Mouse (Mus musculus) inflammation-experienced regulatory T-cells, adult 6 months (primary cell): ENCODE results near the gene Nrg4. TPM values are rescaled to one million over a fixed set of nuclear protein-coding genes. Genes with fewer than 3 reads are reported as not detected.

ENCODE experiments used
- ATAC-seq: one replicate; pipeline ENCODE4 v1.8.0; 2017
- polyA plus RNA-seq, 3 experiments: library from polyadenylated mRNA; unstranded; fragments of 100-300 nt; shearing (Covaris generic); gene quantifications; one replicate each; pipeline ENCODE4 v1.2.1; 2017

Gene Nrg4
- polyA plus RNA-seq, result 1 to 10 TPM; 2.8 to 6.7 (median 4.7) TPM

DNA sequence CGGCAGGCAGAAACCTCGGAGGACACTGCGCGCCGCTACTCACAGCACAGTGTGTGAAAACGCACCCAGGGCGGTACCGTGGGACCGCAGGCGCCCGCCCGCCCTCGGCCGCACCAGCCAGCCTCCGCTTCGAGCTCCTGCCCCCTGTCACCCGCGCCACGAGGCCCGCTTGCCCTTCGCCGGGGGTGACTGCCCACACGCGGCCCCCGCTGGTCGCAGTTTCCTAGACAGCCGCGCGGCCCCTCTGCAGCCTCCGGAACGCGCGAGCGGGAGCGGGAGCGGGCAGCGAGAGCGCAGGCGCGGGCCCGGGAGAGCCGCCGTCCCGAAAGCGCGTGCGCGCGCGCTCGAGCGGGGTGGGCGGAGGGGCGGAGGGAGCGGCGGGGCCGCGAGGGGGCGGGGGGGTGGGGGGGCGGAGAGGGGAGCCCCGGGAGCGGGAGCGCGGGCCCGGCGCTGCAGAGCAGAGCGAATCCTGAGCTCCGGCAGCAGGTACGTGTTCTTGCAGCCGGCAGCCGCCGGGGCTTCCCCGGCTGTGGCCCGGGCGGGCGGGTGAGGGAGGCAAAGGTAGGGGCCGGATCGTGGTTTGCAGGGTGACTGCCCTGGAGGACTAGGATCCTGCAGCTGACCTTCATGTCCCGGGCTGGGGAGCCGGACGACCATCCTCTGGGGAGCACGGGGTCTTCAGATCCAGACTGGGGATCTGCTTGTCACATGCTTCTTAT is at the start of gene Nrg4, which contains the start of gene Tmem266:
Nrg4 (minus strand) TSS at position 330 of the 719 bp plus-strand sequence.
Tmem266 (plus strand) TSS at position 399 of the 719 bp plus-strand sequence.
- ATAC-seq, result peak; percentile 56

DNA sequence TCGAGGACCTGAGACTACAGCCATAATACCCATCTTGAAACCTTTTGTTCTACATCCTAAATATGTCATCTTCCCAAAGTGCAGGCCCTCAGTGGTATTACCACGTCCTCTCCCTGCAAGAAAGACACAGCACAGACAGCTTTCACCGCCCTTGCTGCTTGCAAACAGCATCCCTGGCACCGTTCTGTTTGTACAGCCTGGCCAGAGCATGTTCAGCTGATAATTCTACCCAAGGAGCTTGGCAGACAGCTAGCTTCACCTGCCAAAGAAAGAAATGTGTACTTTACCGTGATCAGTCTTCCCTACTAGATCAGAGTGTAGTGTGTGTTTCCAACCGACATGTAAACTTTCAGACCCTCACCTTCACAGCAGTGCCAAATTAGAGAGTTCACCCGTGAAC is 45.3 kb upstream of the Nrg4 start:
- no peak for ATAC-seq

DNA sequence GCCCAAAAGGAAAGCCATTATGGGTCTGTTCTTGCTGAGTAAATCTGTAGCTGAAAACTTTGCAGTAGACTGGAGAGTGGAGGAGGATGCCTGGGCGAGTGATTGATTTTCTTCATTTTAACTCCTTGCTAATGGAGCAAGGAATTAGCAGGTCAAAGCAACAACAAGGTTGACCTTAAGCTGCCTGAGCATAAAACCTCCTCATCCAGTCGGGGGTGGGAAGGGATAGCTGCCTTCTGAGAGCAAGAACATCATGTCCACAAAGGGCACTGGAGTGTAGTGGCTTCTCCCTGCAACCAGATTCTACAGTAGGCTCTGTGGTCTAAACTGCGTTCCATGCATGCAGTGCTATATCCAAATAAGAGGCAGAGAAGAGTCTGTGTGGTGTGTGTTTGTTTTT is 41.4 kb upstream of the Nrg4 start:
- no peak for ATAC-seq

DNA sequence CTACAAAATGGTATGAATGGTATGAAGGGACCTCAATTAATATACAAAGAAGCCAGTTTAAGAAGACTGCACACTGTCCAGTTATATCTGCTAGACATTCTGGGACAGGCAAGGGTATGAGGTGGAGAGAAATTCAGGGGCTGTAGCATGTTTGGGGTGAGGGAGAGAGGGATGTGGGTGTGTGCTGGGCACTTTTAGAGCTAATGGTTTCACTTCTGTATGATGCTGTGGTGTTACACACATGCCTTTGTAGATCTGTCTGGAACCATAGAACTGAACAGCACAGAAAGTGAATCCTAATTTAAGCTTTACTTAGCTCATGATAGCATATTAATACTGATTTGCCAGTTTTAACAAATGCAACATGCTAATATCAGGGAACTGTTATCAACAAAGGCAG is 37.1 kb upstream of the Nrg4 start:
- no peak for ATAC-seq

DNA sequence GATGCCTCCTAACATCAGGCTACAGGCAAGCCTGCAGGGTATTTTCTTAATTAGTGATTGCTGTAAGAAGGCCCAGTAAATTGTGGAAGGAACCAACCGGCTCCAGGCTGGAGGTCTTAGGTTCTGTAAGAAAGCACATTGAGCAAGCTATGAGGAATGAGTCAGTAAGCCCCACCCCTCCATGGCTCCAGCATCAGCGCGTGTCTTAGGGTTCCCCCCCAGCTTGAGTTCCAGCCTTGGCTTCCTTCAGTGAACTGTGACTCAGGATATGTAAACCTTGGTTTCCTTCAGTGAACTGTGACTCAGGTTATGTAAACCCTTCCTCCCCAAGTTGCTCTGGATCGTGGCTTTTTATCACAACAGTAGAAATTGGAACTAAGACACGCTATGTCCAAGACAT is 35.3 kb upstream of the Nrg4 start:
- no peak for ATAC-seq

DNA sequence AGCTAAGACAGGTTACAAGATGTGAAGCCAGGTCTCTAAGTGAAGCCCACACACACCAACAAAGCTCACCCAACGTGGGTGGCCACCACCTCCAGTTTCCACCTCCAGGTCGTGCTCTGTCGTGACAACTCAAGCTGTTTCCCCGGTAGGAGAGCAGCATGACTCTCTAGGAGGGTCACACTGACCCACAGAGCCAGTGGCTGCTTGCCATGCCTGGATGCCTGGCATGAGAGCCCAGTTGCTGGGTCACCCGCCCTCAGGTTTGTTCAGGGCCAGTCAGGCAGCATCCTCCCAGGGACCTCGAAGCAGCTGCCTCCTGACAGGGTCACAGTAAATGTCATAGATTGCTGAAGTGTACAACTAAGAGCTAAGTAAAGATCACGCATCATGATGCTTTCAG is 34.2 kb upstream of the Nrg4 start:
- no peak for ATAC-seq

DNA sequence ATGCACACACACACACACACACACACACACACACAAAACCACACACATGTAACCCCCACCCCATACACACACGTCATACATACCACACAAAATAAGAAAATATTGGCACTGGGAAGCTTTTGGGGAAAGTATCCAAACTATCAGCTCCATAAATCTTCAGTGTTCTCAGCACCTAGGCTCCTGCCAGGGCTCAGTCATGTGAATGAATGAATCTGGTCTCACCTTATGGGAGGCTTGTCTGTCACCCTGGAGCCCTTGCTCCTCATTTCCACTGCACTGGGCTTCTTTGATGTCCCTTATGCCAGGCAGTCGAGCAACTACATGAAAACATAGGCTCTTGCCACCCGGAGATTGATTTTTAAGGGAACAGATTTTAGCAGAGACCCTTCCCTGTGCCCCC is 33.7 kb upstream of the Nrg4 start:
- no peak for ATAC-seq

DNA sequence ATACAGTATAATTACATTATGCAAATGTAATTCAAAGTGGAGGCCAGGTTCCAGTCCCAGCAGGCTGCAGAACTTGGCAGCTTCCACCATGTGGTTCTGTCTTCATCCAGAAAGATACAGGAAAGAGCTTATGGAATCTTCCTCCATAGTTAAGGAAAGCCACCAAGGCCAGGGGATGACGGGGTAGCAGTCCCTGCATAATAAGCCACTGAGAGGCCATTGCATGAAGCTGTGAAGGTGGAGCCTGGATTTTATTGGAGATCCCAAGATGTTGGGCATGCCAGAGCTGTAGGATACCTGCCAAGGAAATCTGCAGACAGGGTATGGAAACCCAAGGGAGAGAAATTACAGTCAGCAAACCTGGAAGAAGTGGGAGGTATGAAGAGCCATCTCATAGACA is 30.5 kb upstream of the Nrg4 start:
- no peak for ATAC-seq

DNA sequence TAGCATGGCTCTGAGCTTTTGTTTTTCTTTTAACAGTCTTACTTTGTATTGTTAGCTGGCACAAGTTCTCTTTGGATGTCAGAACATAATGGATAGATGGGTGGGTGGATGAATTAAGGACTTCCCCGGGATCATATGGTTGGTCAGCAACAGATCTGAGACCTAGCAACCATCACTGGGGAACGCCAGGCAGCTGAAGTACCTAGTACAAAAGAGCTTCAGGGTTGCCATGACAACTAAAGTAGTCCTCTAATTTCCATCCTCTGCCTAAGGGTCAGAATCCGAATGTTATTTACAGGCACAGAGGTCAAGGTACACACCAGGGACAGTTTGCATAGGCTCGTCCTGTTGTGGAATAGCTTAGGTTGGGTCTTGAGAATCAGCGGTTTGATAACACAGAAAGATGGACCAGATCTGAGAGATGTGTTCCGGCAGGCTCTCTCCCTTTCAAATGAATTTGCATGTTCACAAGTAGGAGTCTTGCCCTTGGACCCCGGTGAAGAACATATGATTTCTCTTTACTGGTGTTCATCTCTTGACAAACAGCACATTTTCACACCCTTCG is 28.7 kb upstream of the Nrg4 start:
- ATAC-seq, result no peak

DNA sequence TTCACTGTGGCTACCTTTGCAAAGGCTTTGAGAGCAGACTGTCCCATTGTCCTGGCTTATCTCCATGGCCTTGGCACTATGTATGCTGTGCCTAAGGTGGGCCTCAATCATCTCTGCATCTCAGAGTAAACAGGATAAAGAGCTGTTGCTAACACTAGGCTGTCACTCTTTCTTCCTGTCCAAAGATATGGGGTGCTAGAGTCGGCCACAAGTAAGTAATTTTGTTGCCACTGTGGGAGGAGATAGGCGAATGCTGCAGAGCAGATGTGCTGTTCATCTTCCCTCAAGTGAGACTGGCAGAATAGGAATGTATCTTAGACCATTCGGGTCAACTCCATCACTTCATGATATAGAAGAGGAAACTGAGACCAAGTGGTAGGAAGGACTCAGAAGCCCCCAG is 28.0 kb upstream of the Nrg4 start:
- no peak for ATAC-seq

DNA sequence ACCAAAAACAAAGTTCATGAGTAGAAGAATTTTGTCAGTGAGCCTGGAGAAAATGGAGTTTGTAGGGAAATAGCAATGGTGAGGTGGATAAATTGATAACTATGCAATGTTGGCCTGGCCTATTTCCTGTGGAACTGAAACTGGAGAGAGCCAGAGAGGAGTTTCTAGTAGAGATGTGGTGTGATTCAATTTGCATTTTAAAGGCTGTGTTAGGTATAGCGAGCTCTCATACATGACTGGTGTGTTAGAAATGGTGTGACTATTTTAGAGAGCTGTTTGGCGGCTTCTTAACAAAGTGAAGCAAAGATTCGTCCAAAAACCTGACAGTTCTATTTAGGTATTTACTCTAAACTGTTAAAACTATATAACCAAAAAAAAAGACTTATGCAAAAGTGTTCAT is 22.0 kb upstream of the Nrg4 start:
- no peak for ATAC-seq

DNA sequence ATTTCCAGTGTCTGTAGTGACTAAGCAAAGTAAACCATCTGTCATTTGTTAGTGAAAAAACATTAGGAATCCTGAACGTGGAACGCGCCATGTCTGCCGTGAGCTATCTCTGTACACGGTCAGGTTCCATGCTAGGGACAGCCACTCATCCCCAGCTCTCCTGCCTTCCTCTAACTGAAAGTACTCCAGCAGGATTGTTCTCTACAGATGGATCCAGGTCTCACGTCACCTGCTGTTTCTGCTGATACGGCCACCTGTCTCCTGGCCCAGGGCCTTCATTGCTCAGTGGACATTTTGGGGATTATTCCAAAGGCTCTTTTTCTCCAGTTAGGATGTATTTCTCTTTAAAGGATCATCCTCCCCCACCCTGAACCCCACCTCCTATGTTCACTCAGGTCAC is 18.7 kb upstream of the Nrg4 start:
- no peak for ATAC-seq

DNA sequence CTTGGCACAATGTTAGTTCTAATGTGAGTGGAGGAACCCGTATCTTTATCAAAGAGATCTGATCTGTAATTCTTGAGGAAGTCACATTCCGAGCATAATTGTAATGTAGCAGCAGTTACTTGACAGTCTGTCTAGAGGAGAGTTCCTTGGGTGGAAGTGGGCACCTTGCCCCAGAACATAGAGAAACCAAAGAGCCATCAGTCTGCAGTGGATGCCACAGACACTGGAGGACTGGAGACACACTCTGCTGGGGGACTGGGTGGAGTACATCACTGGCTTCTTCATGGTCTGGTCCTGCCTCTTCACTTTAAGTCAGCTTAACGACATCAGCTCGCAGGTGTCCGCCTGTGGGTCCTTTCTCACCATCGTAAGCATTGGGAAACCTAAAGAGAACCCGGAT is 17.5 kb upstream of the Nrg4 start:
- no peak for ATAC-seq

DNA sequence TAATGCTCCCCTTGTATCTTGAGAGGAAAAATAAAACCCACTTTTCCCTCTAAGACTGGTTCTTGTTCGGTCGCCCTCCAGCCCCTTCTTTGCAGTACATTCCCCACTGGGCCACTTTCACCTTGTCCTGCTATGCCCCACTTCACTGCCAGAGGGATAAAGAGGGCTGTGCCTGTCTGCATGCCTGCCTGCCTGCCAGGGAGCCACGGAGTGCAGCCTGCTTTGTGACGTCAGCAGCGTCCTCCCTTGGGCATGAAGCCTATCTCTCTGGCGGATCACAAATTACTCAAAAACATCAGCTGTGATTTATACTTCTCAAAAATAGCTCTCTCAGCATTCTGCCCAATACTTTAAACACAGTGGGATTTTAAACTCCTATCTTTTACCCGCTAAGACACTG is 6.3 kb upstream of the Nrg4 start:
- ATAC-seq, result no peak

DNA sequence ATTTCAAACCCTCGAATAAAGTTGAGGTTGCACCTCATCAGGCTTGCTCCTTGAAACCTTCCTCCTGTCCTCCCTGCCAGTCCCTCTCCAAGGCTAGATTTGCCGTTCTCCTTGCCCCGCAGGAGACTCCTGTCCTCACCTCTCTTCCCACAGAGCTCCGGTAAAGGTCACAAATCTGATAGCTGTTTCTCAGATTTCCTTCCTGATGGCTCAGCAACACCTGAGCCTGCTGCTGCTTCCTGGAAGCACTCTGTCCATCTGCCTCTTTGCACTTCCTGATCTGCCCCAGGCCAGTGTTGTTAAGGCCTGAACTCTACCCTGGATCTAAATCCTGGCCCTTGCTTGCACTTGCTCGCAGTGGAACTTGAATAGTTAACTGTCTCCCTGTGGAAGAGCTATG is 5.8 kb upstream of the Nrg4 start:
- no peak for ATAC-seq

DNA sequence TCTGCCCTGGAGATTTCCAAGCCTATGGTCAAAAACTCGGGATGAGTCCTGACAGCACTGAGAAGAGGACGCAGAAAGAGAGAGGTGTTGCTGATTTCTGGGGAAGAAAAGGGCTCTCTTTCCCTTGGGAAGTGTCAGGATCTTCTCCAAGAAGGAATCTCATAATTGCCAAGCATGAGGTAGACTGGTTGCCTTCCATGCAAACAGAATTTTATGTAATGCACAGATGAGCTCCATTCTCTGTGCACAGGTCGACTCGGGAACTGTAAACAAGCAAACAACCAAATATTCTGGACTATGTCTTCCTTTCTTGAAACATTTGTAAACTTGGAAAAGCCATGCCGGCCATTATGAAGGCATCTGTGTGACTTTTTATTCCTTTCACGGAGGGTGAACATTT is 2.8 kb upstream of the Nrg4 start:
- ATAC-seq, result no peak

DNA sequence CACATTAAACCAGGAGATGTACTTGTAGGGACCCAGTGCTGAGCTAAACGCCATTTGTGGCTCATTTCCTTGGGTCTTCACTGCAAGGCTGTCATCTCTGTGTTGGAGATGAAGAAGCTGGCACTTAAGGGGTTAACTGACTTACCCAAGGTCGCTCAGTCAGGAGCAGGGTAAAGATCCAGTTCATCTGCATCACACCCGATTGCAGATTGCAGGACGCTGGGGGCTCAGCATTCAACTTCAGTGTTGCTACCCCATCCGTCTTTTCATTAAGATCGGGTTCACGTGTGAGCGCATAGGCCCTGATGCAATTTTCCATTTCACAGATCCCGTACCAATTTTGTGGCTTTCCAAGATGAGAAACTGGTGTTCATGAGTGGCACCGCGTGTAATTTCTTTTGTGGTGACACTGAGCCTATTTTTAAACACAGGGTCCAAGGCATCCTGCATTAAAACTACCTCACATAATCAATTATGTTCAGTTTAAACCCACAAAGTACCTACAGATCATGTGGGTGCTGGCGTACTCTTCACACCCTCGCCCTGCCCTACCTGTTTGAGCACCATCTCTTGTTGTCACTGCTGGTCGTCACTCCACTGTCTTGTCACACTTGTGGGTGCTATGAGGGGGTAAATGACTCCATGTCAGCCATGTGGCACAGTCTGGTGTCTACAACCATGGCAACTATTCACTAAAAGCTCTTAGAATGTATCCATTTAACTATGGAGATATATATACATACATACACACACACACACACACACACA is 1.7 kb upstream of the Nrg4 start:
- ATAC-seq, result no peak

DNA sequence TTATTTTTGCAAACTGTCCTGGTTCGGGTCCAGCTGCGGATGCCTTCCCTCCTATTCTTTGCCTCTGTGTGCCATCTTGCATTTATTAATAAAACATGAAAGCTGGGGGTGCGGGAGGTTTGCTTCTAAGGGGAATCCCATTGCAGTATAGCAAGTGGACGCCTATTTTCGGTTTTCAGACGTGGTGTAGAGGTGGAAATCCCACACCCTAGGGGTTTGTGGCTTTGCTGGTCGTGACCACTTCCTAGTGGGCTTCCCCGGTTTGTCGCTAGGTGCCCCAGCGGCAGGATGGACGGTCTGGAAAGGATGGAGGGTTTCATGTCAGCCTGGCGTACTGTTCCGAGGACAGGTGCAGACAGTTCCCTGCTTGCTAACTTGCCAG is 581 bp upstream of the Nrg4 start:
- peak; percentile 63 for ATAC-seq

DNA sequence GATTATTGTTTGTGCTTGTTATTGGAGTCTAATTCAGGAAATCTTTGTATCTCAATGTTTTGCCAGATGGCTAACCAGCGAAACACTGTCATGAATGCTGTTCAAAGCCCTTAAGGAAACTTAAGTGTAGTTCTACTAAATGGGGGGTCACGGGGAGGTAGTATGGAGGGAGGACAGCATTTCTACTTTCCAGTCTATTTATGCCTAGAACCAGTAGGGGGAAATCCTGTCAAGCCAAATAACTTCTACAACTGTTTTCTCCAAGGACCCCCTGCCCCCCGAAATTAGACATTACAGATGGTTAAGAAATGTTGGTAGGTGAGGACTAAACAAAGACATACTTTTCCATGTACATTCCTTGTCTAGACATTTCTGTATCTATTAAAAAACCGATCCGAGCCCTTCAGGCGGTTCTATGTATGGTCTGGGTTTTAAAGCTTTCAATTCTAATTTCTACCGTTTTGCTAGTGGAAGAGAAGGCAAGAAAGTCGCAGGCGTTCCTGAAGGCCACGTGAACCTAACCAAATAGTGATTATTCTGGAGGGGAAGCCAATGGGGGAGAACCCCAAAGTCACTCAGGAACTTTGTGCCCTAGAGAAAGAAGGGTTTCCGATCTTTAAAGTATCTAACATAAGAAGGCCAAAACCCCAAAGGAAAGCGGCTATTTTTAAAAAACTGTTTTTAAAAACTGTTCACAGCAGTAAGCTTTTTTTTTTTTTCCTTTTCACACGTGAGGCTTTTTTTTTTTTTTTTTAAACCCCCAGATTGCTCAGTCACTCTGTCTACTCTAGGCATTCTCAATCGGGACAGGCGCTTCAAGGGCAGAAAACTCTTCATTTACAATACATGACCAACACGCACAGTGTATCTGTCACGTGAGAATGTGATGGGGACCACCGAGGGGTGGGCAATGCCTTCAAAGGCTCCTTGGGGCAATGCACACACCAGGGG is 805 bp downstream of the Nrg4 start:
- no peak for ATAC-seq

DNA sequence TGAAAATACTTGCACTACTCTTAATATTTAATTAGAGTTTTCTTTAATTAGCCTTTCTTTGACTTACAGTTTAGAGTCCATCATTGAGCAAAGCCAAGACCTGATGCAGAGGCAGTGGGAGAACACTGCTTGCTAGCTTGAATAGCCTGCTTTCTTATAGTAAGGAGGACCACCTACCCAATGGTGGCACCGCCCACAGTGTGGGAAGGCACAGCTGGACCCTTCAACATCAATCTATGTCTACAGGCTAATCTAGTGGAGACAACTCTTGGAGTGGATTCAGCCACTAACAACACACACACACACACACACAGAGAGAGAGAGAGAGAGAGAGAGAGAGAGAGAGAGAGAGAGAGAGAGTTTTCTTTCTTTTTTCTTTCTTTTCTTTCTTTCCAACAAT is 1.6 kb downstream of the Nrg4 start:
- ATAC-seq, result no peak

DNA sequence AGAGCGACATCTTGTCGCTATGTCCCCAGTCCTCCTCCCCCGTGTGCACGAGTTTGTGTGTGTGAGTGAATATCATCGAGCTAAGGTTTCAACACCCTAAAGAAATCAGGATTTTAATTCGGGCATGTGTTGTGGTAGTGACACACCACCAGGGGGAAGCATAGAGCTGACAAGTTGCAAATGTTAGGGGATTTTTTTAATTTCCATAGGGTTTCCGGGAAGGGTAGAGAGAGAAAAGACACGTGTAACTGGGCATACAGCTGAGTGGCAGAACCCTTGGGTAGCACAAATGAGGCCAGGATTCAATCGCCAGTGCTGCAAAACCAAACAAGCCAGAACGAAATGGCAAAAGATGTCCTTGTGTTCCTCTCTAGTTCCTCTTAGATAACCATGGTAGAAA is 2.1 kb downstream of the Nrg4 start:
- no peak for ATAC-seq

DNA sequence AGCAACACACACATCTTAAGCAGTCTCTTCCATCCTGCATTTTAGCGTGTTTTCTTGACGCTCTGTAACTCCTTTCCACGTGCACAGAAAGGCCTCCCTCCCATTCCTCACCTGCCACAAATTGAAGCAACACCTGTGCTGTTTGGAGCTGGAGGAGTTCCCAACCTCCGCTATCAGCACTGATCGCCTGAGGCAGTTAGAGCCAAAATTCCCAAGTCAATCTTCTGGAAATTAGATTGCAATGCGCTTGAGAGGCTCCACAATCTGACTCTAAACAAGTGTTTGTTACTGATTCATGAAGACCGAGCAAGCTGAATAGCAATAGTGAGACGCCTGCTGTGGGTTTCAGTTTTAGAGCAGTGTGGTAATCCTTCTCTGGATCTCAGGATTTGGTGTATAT is 2.6 kb downstream of the Nrg4 start:
- ATAC-seq, result no peak

DNA sequence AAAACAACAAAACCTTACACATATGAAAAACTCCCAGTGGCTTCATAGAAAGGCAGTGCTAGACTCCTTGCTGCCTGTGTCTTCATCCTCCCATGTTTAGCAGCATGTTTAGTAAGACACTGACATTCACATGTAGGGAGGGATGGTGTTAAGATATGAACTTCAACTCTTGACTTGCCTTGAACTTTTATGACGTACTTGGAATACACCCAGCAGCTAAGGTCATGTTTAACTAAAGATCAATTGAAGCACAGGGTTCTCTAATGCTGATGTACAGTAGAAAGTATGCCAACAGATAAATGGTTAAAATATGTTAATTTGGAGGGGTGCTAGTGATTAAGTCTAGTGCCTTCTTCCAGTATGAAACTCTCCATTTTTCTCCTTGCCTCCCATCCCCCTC is 4.0 kb downstream of the Nrg4 start:
- no peak for ATAC-seq
